Mouse (Mus musculus) gastrocnemius, postnatal 4 days (tissue): ENCODE data around the gene Ppfia1. TPM values are rescaled to one million over a fixed set of nuclear protein-coding genes. Genes with fewer than 3 reads are reported as not detected.

Experiments
- DNase-seq, 2 experiments: peaks; one replicate each; pipeline ENCODE4 v3.0.0; 2021 to 2022; ENCODE audit warnings: low spot score in 2 of 2, mixed read lengths in 2 of 2
- total RNA-seq, 2 experiments: library from RNA; stranded (reverse); gene quantifications; 2 replicates each; pipeline ENCODE4 v1.2.3; 2021

The Ppfia1 gene
- total RNA-seq, 2 experiments from 2014 or later = 43.2 to 51.8 TPM

DNA sequence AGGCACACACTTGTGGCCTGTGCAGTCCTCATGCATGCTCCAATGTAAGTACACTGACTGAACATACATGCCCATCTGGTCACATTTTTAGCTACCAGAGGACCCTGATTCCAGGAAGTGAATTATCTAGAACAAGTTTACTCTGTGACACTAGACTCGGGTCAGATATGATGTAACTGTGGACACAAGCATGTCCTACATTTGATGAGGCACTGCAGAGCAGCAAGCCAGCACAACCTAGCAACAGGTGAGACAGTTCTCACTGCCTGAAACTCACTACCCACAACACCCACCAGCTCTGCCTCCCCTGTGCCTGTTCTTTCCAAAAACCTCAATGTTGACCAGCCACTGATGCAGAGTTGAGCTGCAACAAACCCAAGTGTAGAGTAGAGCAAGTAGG lies 2.7 kb downstream of the Ppfia1 start:
- DNase-seq = no peak

GRCm38 (mm10) chr7:144549904-144550566 lies 3.5 kb downstream of the Ppfia1 start:
- no peak for DNase-seq

- no peak for DNase-seq
These were observed 8.3 kb downstream of the Ppfia1 start for GRCm38 (mm10) chr7:144545231-144545630.

GRCm38 (mm10) chr7:144541351-144541750 lies 12.2 kb downstream of the Ppfia1 start:
- DNase-seq = no peak

DNA sequence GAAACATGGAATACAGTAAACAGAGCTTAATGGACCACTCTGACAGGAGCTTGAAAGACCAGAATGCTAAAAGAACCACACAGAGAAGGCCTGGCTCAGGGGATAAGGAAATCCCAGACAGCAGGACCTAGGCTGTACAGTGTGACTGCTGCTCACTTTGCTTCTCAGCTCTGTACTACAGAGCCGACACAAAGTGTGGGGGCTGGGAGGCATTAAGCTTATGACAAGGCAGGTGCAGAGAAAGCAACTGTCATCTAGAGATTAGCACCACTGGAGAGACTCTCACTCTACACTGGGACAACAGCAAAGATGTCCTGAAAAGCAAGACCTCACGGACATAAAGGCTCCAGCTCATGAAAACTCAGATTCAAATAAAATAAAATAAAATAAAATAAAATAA lies 14.4 kb downstream of the Ppfia1 start:
- no peak for DNase-seq

GRCm38 (mm10) chr7:144538030-144538644 lies 15.4 kb downstream of the Ppfia1 start:
- DNase-seq = no peak

DNA sequence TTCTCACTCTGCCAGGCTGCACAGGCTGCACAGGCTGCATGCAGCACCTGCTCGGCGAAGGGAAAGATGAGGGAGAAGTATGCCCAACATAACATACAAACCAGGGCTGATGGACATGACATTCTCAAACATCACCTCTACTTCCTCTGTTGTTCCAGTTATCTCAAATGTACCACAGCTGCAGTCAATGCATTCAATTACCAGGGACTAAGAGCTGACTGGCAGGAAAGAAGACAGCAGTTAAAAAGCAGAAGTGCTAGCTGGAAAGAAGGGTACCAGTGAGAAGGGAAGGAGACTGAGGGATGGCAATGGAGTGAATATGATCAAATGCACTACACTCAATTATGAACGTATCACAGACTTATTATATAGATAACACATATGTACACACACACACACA lies 17.2 kb downstream of the Ppfia1 start:
- no peak for DNase-seq

GRCm38 (mm10) chr7:144534773-144535172 lies 18.8 kb downstream of the Ppfia1 start:
- no peak for DNase-seq

DNA sequence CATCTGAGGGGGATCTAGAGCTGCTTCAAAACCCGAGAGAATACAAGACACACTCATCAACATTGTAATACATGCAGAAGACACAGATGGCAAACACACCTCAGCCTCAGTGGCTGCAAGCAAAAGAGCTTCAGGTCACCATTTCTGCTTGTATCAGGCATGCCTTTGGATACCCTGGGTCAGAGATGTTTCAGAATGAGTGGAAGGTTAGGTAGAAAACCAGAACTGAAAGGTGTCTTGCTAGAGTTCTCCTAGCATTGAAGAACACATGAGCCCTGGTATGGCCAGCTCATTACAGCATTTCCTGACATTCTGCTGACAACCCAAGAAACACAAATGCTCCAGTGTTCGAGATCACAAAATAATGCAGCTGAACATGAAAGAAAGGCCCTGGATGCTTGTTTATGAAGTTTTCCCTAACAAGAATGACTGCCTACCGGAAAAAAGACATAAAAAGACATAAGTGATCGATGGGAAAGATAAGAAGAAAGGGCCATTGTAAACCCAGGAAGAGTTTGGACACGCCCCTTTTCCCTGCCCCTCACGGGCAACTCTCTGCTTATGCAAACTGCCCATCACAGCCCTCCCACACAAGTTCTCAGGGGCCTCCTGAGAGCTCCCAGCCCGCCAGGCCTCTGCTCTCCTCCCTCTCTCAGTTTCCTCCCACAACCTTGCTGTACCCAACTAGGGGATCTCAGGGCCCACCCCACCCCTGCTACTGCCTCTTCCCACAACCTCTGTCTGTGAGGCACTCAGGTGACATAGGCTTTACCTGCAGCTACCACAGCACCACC lies 21.7 kb downstream of the Ppfia1 start:
- no peak for DNase-seq

- no peak for DNase-seq
These were observed 23.7 kb downstream of the Ppfia1 start for GRCm38 (mm10) chr7:144529851-144530250.

DNA sequence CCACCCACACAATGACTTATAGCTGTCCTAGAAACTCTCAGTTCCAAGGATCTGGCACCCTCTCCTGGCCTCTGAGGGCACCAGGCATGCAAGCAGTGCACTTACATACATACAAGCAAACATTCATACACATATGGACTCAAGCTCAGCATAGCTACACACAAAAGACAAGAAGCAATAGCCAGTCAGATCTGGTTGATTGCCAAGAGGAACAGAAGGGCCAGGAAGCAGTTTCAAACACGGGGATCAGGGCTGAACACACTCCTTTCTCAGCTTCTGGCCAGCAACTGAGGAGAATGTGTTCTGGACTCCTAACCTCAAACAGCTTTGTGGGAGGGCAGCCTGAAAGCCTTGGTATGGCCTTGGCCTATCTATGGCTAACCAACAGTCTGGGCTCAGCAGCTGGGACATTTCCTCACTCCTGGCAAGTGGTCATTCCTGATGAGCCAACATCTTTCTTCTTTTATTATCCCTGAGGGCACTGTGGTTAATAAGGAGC lies 25.8 kb downstream of the Ppfia1 start:
- no peak for DNase-seq

GRCm38 (mm10) chr7:144526649-144527048 lies 26.9 kb downstream of the Ppfia1 start:
- DNase-seq = no peak

DNA sequence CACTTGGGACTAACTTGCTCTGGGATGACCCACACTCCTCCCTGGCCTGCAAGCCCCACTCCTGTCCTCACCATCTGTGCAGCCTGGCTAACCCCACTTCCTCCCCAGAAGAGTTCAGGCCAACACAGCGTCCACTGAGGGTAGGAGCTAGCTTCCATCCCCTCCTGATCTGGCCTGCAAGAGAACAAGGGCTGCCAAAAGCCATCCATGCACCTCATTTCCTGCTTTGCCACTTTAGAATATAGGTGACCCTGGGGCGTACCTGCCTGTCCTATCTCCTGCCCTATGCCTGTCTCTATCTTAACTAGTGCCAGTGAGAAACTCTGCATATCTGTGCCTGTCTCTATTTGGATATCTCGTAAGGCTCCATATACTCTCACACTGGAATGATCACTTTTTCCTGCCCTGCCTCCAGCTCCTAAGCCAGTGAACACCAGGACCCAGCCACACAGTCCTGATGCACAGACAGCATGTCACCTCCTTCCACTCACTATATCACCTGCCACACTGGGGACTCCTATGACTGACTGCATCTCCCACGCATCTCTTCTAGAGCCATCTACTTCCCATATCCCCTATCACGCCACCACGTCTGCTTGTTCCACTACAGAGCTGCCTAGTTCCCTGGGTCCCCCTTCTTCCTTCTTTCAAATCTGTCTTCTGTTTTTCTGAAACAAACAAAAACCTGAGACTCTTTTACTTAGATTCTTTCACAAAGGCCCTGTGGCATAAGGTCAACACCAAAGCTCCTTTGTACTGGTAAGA lies 28.9 kb downstream of the Ppfia1 start:
- no peak for DNase-seq

- DNase-seq = no peak
These were observed 30.1 kb downstream of the Ppfia1 start for GRCm38 (mm10) chr7:144523415-144523814.

DNA sequence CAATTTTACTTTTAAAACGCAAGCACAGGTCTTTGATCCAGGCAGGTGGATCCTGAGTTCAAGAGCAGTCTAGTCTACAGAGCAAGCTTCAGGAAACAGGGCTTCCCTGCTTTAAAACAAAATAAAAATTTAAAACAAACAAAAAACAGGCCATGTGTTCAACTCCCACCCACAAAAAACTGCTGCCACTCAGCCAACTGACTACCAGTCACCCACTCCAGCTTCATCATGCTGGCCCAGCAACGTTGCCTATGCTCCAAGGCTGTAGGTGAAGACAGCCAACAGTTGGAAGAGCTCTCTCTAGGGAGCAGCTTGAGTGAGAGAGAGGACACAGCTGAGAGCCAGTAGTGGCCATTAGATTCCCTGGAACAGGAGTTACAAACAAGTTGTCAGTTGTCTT lies 31.6 kb downstream of the Ppfia1 start:
- DNase-seq = no peak

- DNase-seq = no peak
These were observed 33.7 kb downstream of the Ppfia1 start for GRCm38 (mm10) chr7:144519852-144520251.

DNA sequence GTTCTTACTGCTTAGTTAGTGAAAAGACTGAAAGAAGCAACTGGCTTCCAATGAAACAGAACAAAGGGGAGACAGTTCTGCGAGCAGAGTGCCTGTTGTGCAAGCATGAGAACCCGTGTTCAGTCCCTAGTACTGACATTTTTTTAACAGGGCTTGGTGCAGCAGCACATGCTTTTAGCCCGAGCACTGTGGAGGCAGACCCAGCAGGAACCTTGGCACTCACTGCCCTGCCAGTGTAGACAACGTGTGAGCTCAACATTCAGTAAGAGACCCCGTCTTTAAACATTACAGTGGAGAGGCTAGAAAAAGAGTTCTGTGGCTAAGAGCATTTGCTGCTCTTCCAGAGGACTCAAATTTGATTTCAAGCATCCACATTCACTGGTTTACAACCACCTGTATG lies 36.8 kb downstream of the Ppfia1 start:
- DNase-seq = no peak

- DNase-seq = no peak
These were observed 44.4 kb downstream of the Ppfia1 start for GRCm38 (mm10) chr7:144509090-144509489.

DNA sequence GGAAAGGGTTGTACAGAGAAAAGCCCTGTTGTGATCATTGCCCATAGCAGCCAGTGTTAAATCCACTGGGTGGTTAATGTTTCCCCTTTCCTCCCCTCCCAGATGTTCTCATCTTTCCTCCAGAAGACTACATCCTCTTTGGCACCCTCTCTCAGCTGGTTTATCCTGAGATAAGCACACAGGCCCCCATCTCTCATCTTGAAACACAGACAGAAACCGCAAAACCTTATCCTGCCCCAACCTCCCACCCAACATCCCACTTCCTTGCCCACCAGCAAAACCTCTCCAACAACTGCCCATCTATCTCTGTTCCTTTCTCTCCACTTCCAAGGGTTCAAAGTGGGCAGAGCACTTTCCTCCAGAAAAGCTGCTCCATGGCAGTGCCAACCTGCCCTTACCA lies 46.7 kb downstream of the Ppfia1 start:
- no peak for DNase-seq

DNA sequence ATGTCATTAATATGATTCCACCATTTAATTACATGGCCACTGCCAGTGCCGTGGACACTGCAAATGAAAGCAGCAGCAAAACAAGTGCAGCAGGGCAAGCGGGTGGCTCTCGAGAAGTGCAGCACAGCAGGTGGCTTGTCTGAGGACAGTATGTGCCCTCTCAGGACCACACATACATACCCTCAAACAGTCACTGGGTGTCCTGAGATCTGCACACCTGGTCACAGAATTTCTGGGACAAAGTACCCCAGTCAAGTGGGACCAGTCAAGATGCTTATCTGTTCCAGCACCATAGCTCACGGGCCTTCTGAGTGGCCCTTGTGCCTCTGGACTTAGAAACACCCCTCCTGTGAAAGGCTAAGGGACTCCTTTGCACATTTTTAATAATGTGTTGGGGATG lies 49.6 kb downstream of the Ppfia1 start:
- no peak for DNase-seq

DNA sequence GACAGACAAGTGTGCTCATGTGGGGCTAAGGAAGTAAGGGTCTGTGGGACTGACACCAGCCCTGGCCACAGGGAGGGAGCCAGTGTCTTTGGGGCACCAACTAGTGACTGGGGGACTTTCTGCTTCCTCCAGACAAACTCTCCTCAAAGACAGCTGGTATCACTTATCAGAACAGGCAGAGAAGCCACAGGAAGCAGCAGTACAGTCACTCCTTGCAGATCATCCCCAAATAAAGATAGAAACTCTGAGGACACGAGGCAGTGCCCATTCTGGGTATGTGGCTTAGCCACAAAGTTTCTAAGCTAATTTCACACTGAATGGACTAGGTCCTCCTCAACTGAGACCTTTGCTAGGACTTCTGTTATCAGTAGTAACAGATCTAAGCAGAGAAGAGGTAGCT lies 60.6 kb downstream of the Ppfia1 start:
- DNase-seq = no peak
